Mouse (Mus musculus) retina, postnatal 7 days (tissue): ENCODE results near the gene Tspan5.

Source experiments
- DNase-seq: peaks from one replicate; pipeline ENCODE4 v3.0.0-alpha.2; 2012; ENCODE audit warnings: low read depth, low spot score

The Tspan5 gene

GRCm38 (mm10) chr3:138741649-138742565, at the start of gene Tspan5:
Tspan5 (plus strand) TSS chr3:138742195.
- peak; percentile 68 for DNase-seq

- DNase-seq, result no peak
Observed at GRCm38 (mm10) chr3:138692302-138692701, 49.7 kb upstream of the Tspan5 start.

GRCm38 (mm10) chr3:138703399-138703798, 38.6 kb upstream of the Tspan5 start:
- no peak for DNase-seq

GRCm38 (mm10) chr3:138704469-138704868, 37.5 kb upstream of the Tspan5 start:
- no peak for DNase-seq

GRCm38 (mm10) chr3:138705875-138706274, 36.1 kb upstream of the Tspan5 start:
- DNase-seq, result no peak

- DNase-seq, result no peak
Observed at GRCm38 (mm10) chr3:138709183-138709582, 32.8 kb upstream of the Tspan5 start.

- no peak for DNase-seq
Observed at GRCm38 (mm10) chr3:138711971-138712370, 30.0 kb upstream of the Tspan5 start.

GRCm38 (mm10) chr3:138712452-138713140, 29.4 kb upstream of the Tspan5 start:
- DNase-seq, result no peak

- no peak for DNase-seq
Observed at GRCm38 (mm10) chr3:138713141-138713540, 28.9 kb upstream of the Tspan5 start.

GRCm38 (mm10) chr3:138714788-138715187, 27.2 kb upstream of the Tspan5 start:
- DNase-seq, result no peak

GRCm38 (mm10) chr3:138715212-138715611, 26.8 kb upstream of the Tspan5 start:
- DNase-seq, result no peak

- DNase-seq, result no peak
Observed at GRCm38 (mm10) chr3:138717040-138717439, 25.0 kb upstream of the Tspan5 start.

- no peak for DNase-seq
Observed at GRCm38 (mm10) chr3:138722152-138722551, 19.8 kb upstream of the Tspan5 start.

GRCm38 (mm10) chr3:138727571-138727970, 14.4 kb upstream of the Tspan5 start:
- DNase-seq, result no peak

- no peak for DNase-seq
Observed at GRCm38 (mm10) chr3:138728840-138729239, 13.2 kb upstream of the Tspan5 start.

GRCm38 (mm10) chr3:138730812-138731211, 11.2 kb upstream of the Tspan5 start:
- DNase-seq, result no peak

GRCm38 (mm10) chr3:138735760-138736159, 6.2 kb upstream of the Tspan5 start:
- DNase-seq, result no peak

- no peak for DNase-seq
Observed at GRCm38 (mm10) chr3:138739150-138739700, 2.8 kb upstream of the Tspan5 start.

GRCm38 (mm10) chr3:138740291-138740690, 1.7 kb upstream of the Tspan5 start:
- no peak for DNase-seq

- no peak for DNase-seq
Observed at GRCm38 (mm10) chr3:138740843-138741540, 1.0 kb upstream of the Tspan5 start.

- DNase-seq, result no peak
Observed at GRCm38 (mm10) chr3:138742566-138742930, 553 bp downstream of the Tspan5 start.
